Mouse (Mus musculus) thymus, adult 2 months (tissue): ENCODE data around the gene Dynlrb1.

ENCODE experiments used
- CTCF ChIP-seq: fragments of 200-500 bp; IDR thresholded peaks from 2 replicates; pipeline ENCODE4 v1.5.1; 2012; ENCODE audit warnings: mild to moderate bottlenecking, control low read depth, low read length, moderate library complexity, borderline replicate concordance; ENCODE audit not compliant: control insufficient read depth, poor library complexity, insufficient read depth; ENCODE audit errors: extremely low read depth
- POLR2A ChIP-seq: fragments of 200-500 bp; IDR thresholded peaks from 2 replicates; pipeline ENCODE4 v1.6.1; 2012; ENCODE audit warnings: mild to moderate bottlenecking, low read length, control low read depth, moderate library complexity; ENCODE audit not compliant: control insufficient read depth, poor library complexity, insufficient read depth; ENCODE audit errors: extremely low read depth

DNA sequence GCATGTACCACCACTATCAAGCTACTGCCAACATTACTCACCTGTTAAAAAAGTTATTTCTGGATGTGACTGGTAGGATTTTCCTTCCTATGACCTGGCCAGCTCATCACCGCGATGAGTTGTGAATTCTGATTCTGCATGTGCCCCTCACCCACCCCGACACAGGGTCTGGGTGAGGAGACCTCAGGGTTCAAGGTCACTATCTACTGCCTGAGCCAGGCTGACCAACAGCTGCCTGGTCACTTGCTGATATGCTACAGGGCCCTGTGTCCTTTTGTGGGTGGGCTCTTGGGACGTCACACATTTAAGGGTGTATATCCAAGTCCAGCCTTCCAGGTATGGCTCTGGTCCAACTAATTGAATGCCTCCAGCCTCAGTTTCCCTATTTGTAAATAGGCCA, 42.8 kb downstream of the Dynlrb1 start:
- TF ChIP-seq POLR2A (no peak), CTCF (no peak)
